ENCODE assay signal across 27 mouse cellular contexts in the genomic region with DNA sequence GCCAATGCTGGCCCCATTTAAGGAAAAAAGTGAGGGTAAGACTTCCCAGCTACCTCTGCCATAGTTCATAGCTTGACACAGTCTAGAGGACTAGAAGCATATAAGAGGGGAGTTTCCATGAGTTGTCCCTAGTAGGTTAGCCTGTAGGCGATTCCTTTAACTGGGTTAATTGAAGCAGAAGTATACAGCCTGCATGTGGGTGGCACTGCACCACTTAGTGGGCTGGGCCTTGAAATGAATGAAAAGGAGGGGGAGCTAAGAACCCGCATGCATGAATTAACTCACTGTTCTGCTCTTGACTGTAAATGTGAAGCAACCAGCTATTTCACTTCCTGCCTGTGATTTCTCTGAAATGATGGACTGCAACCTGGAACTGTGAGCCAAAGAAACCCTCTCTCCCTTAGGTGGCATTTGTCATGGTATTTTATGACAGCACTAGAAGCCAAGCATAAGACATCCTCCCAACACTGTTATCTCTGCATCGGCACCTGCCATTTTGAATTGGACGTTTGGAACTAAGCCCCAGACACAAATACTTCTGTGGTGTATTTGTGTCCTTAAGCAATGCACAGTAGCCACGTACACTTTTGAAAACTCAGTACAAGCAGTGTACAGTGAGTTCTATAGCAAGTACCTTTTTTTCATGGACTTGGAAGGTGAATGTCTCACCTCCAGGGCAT.
DNase-seq lines count a peak whose midpoint lies in the region; ATAC-seq and TF ChIP-seq lines count a peak whose summit lies in the region.
"Had no signal": no experiment of that assay in that cellular context is flagged by ENCODE, and none has a peak within 500 bp of the region (broad histone marks: within the 10 kb centered on the region; RNA-seq: fewer than 3 reads in every experiment).

No protein-coding gene starts in this region.

- no peak overlapping the region for H3K4me3 ChIP-seq in forebrain, embryonic 11.5 days (ENCODE audit: low read depth, low read length)
- no peak overlapping the region for H3K4me3 ChIP-seq in forebrain, postnatal 0 days (ENCODE audit: low read depth, low read length)
- H3K4me3 ChIP-seq in forebrain, embryonic 15.5 days, result no peak overlapping the region
- H3K4me3 ChIP-seq: hindbrain, embryonic 12.5 days; left cerebral cortex, adult 2 months; liver, embryonic 12.5 days; stomach, embryonic 15.5 days had no signal

- no peaks in the 10 kb centered on the region for H3K27me3 ChIP-seq in forebrain, embryonic 11.5 days (ENCODE audit: control insufficient read depth, insufficient read depth, low read length)
- H3K27me3 ChIP-seq in forebrain, postnatal 0 days (ENCODE audit: insufficient read depth, low read length), result no peaks in the 10 kb centered on the region
- no peaks in the 10 kb centered on the region for H3K27me3 ChIP-seq in forebrain, embryonic 15.5 days
- no peaks in the 10 kb centered on the region for H3K27me3 ChIP-seq in splenic B cell, adult 2 months (ENCODE audit: control insufficient read depth, insufficient read depth, low read length, poor library complexity, severe bottlenecking)
- H3K27me3 ChIP-seq: hindbrain, embryonic 12.5 days; liver, embryonic 12.5 days; Patski; stomach, embryonic 15.5 days had no signal

- DNase-seq in forebrain, embryonic 11.5 days (ENCODE audit: low spot score), result no peak
- DNase-seq in forebrain, postnatal 0 days, result no peak
- peak; percentile 40 for DNase-seq in brain, adult 2 months (ENCODE audit: low read depth, low spot score)
- peak; percentile 6 for DNase-seq in splenic B cell, adult 2 months (ENCODE audit: low read depth, low spot score)
- DNase-seq in ovary, postnatal 10 days (ENCODE audit: low spot score), result no peak
- DNase-seq in layer of hippocampus, adult 18-20 months (ENCODE audit: low spot score in 2 of 2), result no peak
- DNase-seq: adrenal gland, postnatal 14 days; cerebellum, adult 2 months; cerebellum, postnatal 14 days; gastrocnemius, postnatal 25 days; heart, adult 18-20 months; heart, postnatal 36 days; kidney, adult 11 months; kidney, postnatal 14 days; left cerebral cortex, postnatal 4 days; liver, postnatal 0 days; lung, postnatal 36 days had no signal

- no peaks in the 10 kb centered on the region for H3K4me1 ChIP-seq in forebrain, embryonic 11.5 days (replicated peaks; ENCODE audit: control insufficient read depth, insufficient read depth, low read length)
- no peaks in the 10 kb centered on the region; the same call in 1 of the 2 replicates for H3K4me1 ChIP-seq in forebrain, postnatal 0 days (ENCODE audit: insufficient read depth)
- H3K4me1 ChIP-seq in forebrain, embryonic 15.5 days, result peaks cover 21% of the 10 kb centered on the region
- H3K4me1 ChIP-seq: hindbrain, embryonic 12.5 days; liver, embryonic 12.5 days; stomach, embryonic 15.5 days had no signal

- 68% methylated on average over 5 of the region's 5 CpGs for WGBS in forebrain, embryonic 11.5 days
- 36% methylated on average over 5 of the region's 5 CpGs for WGBS in forebrain, postnatal 0 days
- 51% methylated on average over 5 of the region's 5 CpGs for WGBS in forebrain, embryonic 15.5 days

- H3K4me2 ChIP-seq in forebrain, embryonic 11.5 days (ENCODE audit: low read depth, low read length, severe bottlenecking), result no peak overlapping the region
- no peak overlapping the region for H3K4me2 ChIP-seq in forebrain, postnatal 0 days (ENCODE audit: low read depth)
- no peak overlapping the region for H3K4me2 ChIP-seq in forebrain, embryonic 15.5 days (replicated peaks)
- H3K4me2 ChIP-seq: heart, embryonic 11.5 days; hindbrain, embryonic 12.5 days; liver, embryonic 12.5 days; midbrain, embryonic 11.5 days; stomach, embryonic 15.5 days had no signal

- H3K9ac ChIP-seq in forebrain, embryonic 11.5 days (ENCODE audit: low read length), result no peak overlapping the region
- no peak overlapping the region for H3K9ac ChIP-seq in forebrain, postnatal 0 days
- no peak overlapping the region for H3K9ac ChIP-seq in forebrain, embryonic 15.5 days (replicated peaks)
- H3K9ac ChIP-seq: hindbrain, embryonic 12.5 days; liver, embryonic 12.5 days; liver, postnatal 0 days; stomach, embryonic 15.5 days had no signal

- no peak for TF ChIP-seq CTCF in forebrain, postnatal 0 days (IDR thresholded peaks at IDR 0.05; ENCODE audit: low read depth)

- H3K36me3 ChIP-seq in forebrain, embryonic 11.5 days (ENCODE audit: control insufficient read depth, insufficient read depth, low read length), result no peaks in the 10 kb centered on the region
- H3K36me3 ChIP-seq in forebrain, postnatal 0 days (ENCODE audit: insufficient read depth), result no peaks in the 10 kb centered on the region
- no peaks in the 10 kb centered on the region for H3K36me3 ChIP-seq in forebrain, embryonic 15.5 days
- no peaks in the 10 kb centered on the region for H3K36me3 ChIP-seq in splenic B cell, adult 2 months (ENCODE audit: control insufficient read depth, insufficient read depth, low read length, poor library complexity, severe bottlenecking)
- H3K36me3 ChIP-seq: G1E; hindbrain, embryonic 12.5 days; liver, embryonic 12.5 days; stomach, embryonic 15.5 days had no signal

- peak; percentile 73; the same call in 1 of the 2 replicates for ATAC-seq in forebrain, embryonic 11.5 days (replicated peaks; ENCODE audit: low FRiP score)
- no peak; the same call in 1 of the 2 replicates for ATAC-seq in forebrain, postnatal 0 days
- peak; percentile 76 for ATAC-seq in forebrain, embryonic 15.5 days (replicated peaks)
- ATAC-seq: liver, embryonic 12.5 days; liver, postnatal 0 days; midbrain, embryonic 16.5 days; Patski had no signal

- H3K27ac ChIP-seq in forebrain, embryonic 11.5 days (ENCODE audit: low read depth, low read length), result no peak overlapping the region
- no peak overlapping the region for H3K27ac ChIP-seq in forebrain, postnatal 0 days (ENCODE audit: low read depth, low read length)
- H3K27ac ChIP-seq in forebrain, embryonic 15.5 days (replicated peaks), result no peak overlapping the region
- H3K27ac ChIP-seq: hindbrain, embryonic 12.5 days; left cerebral cortex, adult 2 months; liver, embryonic 12.5 days; stomach, embryonic 15.5 days had no signal

- no peaks in the 10 kb centered on the region for H3K9me3 ChIP-seq in forebrain, embryonic 11.5 days (ENCODE audit: control insufficient read depth, low read length)
- no peaks in the 10 kb centered on the region for H3K9me3 ChIP-seq in forebrain, postnatal 0 days (ENCODE audit: low read length)
- H3K9me3 ChIP-seq in forebrain, embryonic 15.5 days, result no peaks in the 10 kb centered on the region
- H3K9me3 ChIP-seq: hindbrain, embryonic 12.5 days; liver, embryonic 12.5 days; stomach, embryonic 15.5 days had no signal

Comparison
In these comparisons a context has a peak if more than half of its experiments do, and no peak if none do; other contexts are left out.
1. DNase-seq: peak in brain, adult 2 months (single experiment) and splenic B cell, adult 2 months (single experiment); none in forebrain, embryonic 11.5 days (single experiment), forebrain, postnatal 0 days (single experiment), ovary, postnatal 10 days (single experiment) and layer of hippocampus, adult 18-20 months (0 of 2).